Mouse (Mus musculus): Measurements from ENCODE around the gene Wdr25. TPM values are rescaled to one million over a fixed set of nuclear protein-coding genes. Genes with fewer than 3 reads are reported as not detected.

Gene Wdr25
- polyA plus RNA-seq, 1 experiment from 2014 or later, result 4.9 TPM

DNA sequence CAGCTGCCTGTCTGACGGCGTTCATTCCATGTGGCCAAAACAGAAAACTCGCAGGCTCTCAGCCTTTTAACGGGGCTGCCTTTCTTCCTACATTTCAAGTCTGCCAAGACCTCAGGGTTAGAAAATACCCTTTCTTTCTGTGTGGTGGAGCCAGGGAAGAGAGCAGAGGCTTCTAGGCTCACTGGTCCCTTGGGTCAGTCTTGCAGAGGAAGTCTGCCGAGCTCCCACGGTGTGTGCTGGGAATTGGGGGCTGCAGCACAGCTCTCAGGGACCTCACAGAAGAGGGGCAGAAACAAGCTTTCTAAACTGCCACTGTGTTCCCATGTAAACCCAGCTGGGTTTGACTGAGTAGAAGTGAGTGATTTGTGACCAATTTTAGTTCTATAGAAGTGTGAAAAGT, 40.8 kb downstream of the Wdr25 start:
- WGBS, result 78% methylated on average over 6 of the region's 6 CpGs
- no peaks in the 10 kb centered on the region for H3K9me3 ChIP-seq (ENCODE audit: control insufficient read depth, low read length)
- DNase-seq (ENCODE audit: low spot score) (no peak), ATAC-seq (replicated peaks; ENCODE audit: low FRiP score, low TSS enrichment, low read depth) (no peak)
- no peak overlapping the region for H3K27ac ChIP-seq (ENCODE audit: low read depth)
- no peak overlapping the region for H3K4me2 ChIP-seq (ENCODE audit: low read length)
- H3K4me1 ChIP-seq (replicated peaks; ENCODE audit: control insufficient read depth, insufficient read depth, low read length), result no peaks in the 10 kb centered on the region
- H3K4me3 ChIP-seq (ENCODE audit: low read depth, low read length), result no peak overlapping the region
- H3K27me3 ChIP-seq (replicated peaks; ENCODE audit: control insufficient read depth, insufficient read depth, low read length), result no peaks in the 10 kb centered on the region
- H3K9ac ChIP-seq (ENCODE audit: low read length), result no peak overlapping the region
- no peaks in the 10 kb centered on the region for H3K36me3 ChIP-seq (ENCODE audit: control insufficient read depth, insufficient read depth, low read length)

DNA sequence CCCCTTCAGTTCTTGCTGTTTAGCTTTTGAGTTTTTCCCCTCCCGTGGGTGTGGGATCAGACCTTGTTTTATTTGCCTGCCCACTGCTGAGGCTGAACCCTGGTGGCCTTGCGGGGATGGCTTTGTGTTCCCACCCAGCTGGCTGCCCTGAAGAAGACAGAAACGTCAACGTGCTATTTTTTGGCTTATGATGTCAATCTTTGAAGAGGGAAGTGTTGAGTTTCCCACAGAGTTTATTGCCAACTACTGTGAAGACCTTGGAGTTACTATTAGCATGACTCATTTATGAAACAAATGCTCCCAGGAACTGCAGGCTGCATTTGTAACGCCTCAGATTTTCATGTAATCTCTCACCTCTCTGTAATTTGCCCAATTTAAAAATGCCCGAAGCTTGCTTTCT, 43.4 kb downstream of the Wdr25 start:
- H3K27ac ChIP-seq (ENCODE audit: low read depth), result no peak overlapping the region
- 56% methylated on average over 6 of the region's 6 CpGs for WGBS
- ATAC-seq (replicated peaks; ENCODE audit: low FRiP score, low TSS enrichment, low read depth), result no peak
- H3K36me3 ChIP-seq (ENCODE audit: control insufficient read depth, insufficient read depth, low read length), result no peaks in the 10 kb centered on the region
- no peaks in the 10 kb centered on the region for H3K27me3 ChIP-seq (replicated peaks; ENCODE audit: control insufficient read depth, insufficient read depth, low read length)
- H3K9me3 ChIP-seq (ENCODE audit: control insufficient read depth, low read length), result no peaks in the 10 kb centered on the region
- no peaks in the 10 kb centered on the region for H3K4me1 ChIP-seq (replicated peaks; ENCODE audit: control insufficient read depth, insufficient read depth, low read length)
- no peak overlapping the region for H3K9ac ChIP-seq (ENCODE audit: low read length)
- no peak for DNase-seq (ENCODE audit: low spot score)
- no peak overlapping the region for H3K4me3 ChIP-seq (ENCODE audit: low read depth, low read length)
- H3K4me2 ChIP-seq (ENCODE audit: low read length), result no peak overlapping the region

DNA sequence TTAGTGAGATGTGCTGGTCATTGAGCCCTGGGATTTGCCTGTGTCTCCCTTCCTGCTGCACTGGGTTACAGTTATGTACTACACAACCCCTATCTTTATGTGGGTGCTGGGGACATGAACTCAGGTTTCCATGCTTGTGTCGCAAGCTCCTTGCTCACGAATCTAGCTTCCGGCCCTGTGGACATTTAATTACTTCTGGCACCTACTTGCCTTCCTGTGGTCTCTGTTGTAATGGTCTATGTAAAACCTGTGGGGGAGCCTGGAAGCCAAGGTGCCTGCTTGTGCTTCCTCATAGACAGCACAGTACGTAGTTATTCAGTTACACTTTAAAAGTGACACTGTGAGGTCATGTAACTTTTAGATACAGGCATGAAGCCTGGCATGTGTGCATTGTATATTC, 44.1 kb downstream of the Wdr25 start:
- DNase-seq (ENCODE audit: low spot score) (no peak), ATAC-seq (replicated peaks; ENCODE audit: low FRiP score, low TSS enrichment, low read depth) (no peak)
- Histone ChIP-seq H3K9me3 (ENCODE audit: control insufficient read depth, low read length) (no peaks in the 10 kb centered on the region), H3K9ac (ENCODE audit: low read length) (no peak overlapping the region), H3K27me3 (replicated peaks; ENCODE audit: control insufficient read depth, insufficient read depth, low read length) (no peaks in the 10 kb centered on the region), H3K27ac (ENCODE audit: low read depth) (no peak overlapping the region), H3K4me3 (ENCODE audit: low read depth, low read length) (no peak overlapping the region), H3K4me2 (ENCODE audit: low read length) (no peak overlapping the region), H3K4me1 (replicated peaks; ENCODE audit: control insufficient read depth, insufficient read depth, low read length) (no peaks in the 10 kb centered on the region), H3K36me3 (ENCODE audit: control insufficient read depth, insufficient read depth, low read length) (no peaks in the 10 kb centered on the region)
- 80% methylated on average over 4 of the region's 4 CpGs for WGBS

DNA sequence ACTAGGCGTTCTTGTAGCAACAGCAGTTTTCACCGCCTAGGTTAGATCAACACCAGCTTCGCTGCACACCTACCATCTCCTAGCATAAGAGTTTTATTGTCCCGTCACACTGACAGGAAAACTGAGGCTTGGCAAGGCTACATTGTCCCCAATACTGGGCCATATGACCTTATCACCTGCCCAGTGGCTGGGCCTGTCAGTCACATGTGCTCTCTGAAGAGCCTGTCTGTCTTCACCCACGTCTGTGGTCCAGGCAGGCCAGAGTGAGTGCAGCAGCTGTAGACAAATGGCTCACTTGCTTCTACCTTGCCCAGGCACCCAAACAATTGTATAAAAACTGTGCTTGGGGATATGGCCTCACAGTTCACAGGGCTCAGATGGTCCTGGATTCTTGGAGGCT, 45.4 kb downstream of the Wdr25 start:
- 83% methylated on average over 5 of the region's 5 CpGs for WGBS
- H3K9ac ChIP-seq (ENCODE audit: low read length), result no peak overlapping the region
- no peaks in the 10 kb centered on the region for H3K4me1 ChIP-seq (replicated peaks; ENCODE audit: control insufficient read depth, insufficient read depth, low read length)
- H3K36me3 ChIP-seq (ENCODE audit: control insufficient read depth, insufficient read depth, low read length), result no peaks in the 10 kb centered on the region
- no peak for DNase-seq (ENCODE audit: low spot score)
- H3K4me2 ChIP-seq (ENCODE audit: low read length), result no peak overlapping the region
- no peak for ATAC-seq (replicated peaks; ENCODE audit: low FRiP score, low TSS enrichment, low read depth)
- H3K27me3 ChIP-seq (replicated peaks; ENCODE audit: control insufficient read depth, insufficient read depth, low read length), result no peaks in the 10 kb centered on the region
- no peaks in the 10 kb centered on the region for H3K9me3 ChIP-seq (ENCODE audit: control insufficient read depth, low read length)
- no peak overlapping the region for H3K27ac ChIP-seq (ENCODE audit: low read depth)
- H3K4me3 ChIP-seq (ENCODE audit: low read depth, low read length), result no peak overlapping the region

DNA sequence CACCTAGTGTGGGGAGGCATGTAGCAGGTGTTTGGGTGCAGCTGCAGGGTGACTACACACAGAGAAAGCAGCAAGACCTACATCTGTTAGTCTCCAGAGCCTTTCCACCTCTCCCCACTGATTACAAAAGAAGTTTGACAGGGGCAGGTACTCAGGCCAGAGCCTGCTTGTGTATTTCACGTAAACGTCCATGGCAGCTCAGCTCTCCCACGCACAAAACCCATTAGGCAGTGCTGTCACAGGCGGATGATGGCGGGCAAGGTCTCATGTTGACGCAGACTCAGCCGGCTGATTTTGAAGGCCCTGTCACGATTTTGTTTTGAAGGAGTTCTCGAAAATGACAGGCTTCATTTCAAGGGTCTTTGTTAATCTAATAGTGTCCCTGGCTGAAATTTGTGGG, 45.9 kb downstream of the Wdr25 start:
- ATAC-seq (replicated peaks; ENCODE audit: low FRiP score, low TSS enrichment, low read depth) (no peak), DNase-seq (ENCODE audit: low spot score) (no peak)
- Histone ChIP-seq H3K9ac (ENCODE audit: low read length) (no peak overlapping the region), H3K27ac (ENCODE audit: low read depth) (no peak overlapping the region), H3K27me3 (replicated peaks; ENCODE audit: control insufficient read depth, insufficient read depth, low read length) (no peaks in the 10 kb centered on the region), H3K36me3 (ENCODE audit: control insufficient read depth, insufficient read depth, low read length) (no peaks in the 10 kb centered on the region), H3K4me2 (ENCODE audit: low read length) (no peak overlapping the region), H3K4me1 (replicated peaks; ENCODE audit: control insufficient read depth, insufficient read depth, low read length) (no peaks in the 10 kb centered on the region), H3K9me3 (ENCODE audit: control insufficient read depth, low read length) (no peaks in the 10 kb centered on the region), H3K4me3 (ENCODE audit: low read depth, low read length) (no peak overlapping the region)
- 70% methylated on average over 9 of the region's 9 CpGs for WGBS

DNA sequence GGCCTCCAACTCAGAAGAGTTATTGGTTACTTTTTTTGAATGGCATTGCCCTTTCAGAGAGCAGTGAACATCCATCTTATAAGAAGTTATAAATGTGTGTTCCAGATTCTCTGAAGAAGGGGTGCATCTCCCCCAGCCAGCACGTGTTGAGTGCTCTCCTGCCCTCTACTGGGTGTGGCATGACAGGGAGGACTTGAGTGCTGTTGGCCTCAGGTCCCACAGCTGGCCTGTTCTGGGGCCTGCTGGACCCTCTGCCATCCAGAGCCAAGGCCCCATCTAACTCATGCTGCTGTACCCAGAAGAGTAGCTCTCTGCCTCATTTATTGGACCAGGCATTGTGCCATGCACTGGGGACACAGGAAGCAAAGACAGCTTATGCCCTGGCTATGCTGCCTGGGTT, 46.8 kb downstream of the Wdr25 start:
- H3K36me3 ChIP-seq (ENCODE audit: control insufficient read depth, insufficient read depth, low read length), result no peaks in the 10 kb centered on the region
- ATAC-seq (replicated peaks; ENCODE audit: low FRiP score, low TSS enrichment, low read depth), result no peak
- no peaks in the 10 kb centered on the region for H3K9me3 ChIP-seq (ENCODE audit: control insufficient read depth, low read length)
- no peaks in the 10 kb centered on the region for H3K4me1 ChIP-seq (replicated peaks; ENCODE audit: control insufficient read depth, insufficient read depth, low read length)
- DNase-seq (ENCODE audit: low spot score), result no peak
- H3K27me3 ChIP-seq (replicated peaks; ENCODE audit: control insufficient read depth, insufficient read depth, low read length), result no peaks in the 10 kb centered on the region
- no peak overlapping the region for H3K4me3 ChIP-seq (ENCODE audit: low read depth, low read length)
- H3K4me2 ChIP-seq (ENCODE audit: low read length), result no peak overlapping the region
- no peak overlapping the region for H3K27ac ChIP-seq (ENCODE audit: low read depth)
- WGBS, result 38% methylated on average over 1 of the region's 1 CpGs
- no peak overlapping the region for H3K9ac ChIP-seq (ENCODE audit: low read length)

DNA sequence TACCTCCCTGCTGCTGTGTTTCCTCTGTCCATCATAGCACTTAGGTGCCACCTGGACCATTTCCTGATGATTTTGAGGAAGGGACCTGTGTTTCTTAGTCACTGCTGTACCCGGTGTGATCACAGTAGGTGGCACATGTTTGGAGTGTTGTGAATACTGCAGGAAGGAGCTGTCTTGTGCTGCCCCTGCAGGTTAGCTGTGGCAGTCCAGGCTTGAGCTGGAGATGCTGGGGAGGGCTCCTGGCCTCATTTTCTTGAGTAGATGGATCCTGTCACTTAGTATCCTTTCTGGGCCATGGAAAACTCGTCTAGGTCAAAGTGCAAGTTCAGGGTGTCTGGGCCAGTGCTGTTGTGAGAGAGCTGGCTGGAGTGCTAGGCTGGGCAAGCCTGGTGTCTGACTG, 47.9 kb downstream of the Wdr25 start:
- DNase-seq (ENCODE audit: low spot score) (no peak), ATAC-seq (replicated peaks; ENCODE audit: low FRiP score, low TSS enrichment, low read depth) (no peak)
- H3K4me1 ChIP-seq (replicated peaks; ENCODE audit: control insufficient read depth, insufficient read depth, low read length), result no peaks in the 10 kb centered on the region
- H3K27me3 ChIP-seq (replicated peaks; ENCODE audit: control insufficient read depth, insufficient read depth, low read length), result no peaks in the 10 kb centered on the region
- H3K36me3 ChIP-seq (ENCODE audit: control insufficient read depth, insufficient read depth, low read length), result no peaks in the 10 kb centered on the region
- 63% methylated on average over 2 of the region's 2 CpGs for WGBS
- no peaks in the 10 kb centered on the region for H3K9me3 ChIP-seq (ENCODE audit: control insufficient read depth, low read length)
- H3K4me3 ChIP-seq (ENCODE audit: low read depth, low read length), result no peak overlapping the region
- H3K9ac ChIP-seq (ENCODE audit: low read length), result no peak overlapping the region
- no peak overlapping the region for H3K4me2 ChIP-seq (ENCODE audit: low read length)
- H3K27ac ChIP-seq (ENCODE audit: low read depth), result no peak overlapping the region

DNA sequence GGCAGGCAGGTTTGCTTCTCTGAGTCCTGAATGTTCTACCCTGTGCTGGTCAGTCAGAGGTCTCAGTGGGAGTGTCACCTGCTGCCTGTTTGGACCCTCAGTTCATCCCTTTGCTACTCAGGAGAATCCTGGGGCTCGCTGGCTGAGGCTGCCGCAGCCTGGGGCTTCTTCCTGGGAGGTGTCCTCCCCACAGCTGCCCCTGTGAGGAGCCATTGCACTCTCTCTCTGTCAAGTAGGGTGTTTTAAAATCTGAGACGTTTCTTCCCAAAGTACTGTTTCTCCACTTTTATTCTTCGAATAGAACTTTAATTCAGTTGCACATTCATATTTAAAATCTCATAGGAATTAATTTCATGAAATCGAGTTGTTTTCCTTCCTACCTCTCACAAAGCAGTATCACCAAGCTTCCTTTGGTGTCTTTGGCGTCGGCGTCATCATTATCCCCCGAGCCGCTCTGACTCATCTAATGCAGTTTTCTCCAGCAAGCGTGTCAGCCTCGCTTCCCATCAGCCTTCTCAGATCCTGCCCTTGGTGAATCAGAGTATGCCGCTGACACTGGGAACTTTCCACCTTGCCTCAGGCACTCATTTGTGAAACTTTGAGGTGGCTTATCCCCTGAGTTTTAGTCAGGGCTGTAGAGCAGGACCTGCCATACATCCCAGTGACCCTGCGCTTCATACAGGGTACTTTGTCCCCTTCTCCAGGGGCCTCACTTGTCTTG, 48.9 kb downstream of the Wdr25 start:
- DNase-seq (ENCODE audit: low spot score) (no peak), ATAC-seq (replicated peaks; ENCODE audit: low FRiP score, low TSS enrichment, low read depth) (no peak)
- H3K27me3 ChIP-seq (replicated peaks; ENCODE audit: control insufficient read depth, insufficient read depth, low read length), result no peaks in the 10 kb centered on the region
- no peak overlapping the region for H3K27ac ChIP-seq (ENCODE audit: low read depth)
- H3K4me2 ChIP-seq (ENCODE audit: low read length), result no peak overlapping the region
- no peak overlapping the region for H3K4me3 ChIP-seq (ENCODE audit: low read depth, low read length)
- H3K9ac ChIP-seq (ENCODE audit: low read length), result no peak overlapping the region
- no peaks in the 10 kb centered on the region for H3K36me3 ChIP-seq (ENCODE audit: control insufficient read depth, insufficient read depth, low read length)
- 83% methylated on average over 14 of the region's 14 CpGs for WGBS
- H3K9me3 ChIP-seq (ENCODE audit: control insufficient read depth, low read length), result no peaks in the 10 kb centered on the region
- no peaks in the 10 kb centered on the region for H3K4me1 ChIP-seq (replicated peaks; ENCODE audit: control insufficient read depth, insufficient read depth, low read length)

DNA sequence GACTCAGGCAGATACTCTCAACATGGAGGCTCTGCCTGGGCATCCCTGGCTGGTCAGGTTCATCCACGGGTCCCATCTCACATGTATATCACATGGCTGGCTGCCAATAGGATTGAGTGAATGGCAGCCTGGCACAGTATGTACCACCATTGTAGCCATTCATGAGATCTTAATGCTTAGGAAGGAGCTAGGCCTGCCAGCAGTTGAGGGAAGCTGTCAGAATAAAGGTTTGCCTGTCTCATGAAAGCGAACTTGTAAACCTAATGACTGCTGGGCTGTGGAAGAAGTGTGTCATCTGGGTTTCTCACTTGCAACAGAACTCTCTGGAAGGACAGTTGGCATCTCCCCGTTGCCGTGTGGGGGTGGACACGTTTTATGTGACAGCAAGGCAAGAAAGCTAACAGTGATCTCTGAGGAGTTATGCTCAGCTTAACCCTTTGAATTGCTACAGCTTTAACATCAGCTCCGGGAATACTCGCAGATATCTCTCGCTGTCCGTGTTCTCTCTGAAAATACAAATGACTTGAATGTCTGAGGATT, 59.6 kb downstream of the Wdr25 start:
- DNase-seq (ENCODE audit: low spot score) (no peak), ATAC-seq (replicated peaks; ENCODE audit: low FRiP score, low TSS enrichment, low read depth) (no peak)
- no peaks in the 10 kb centered on the region for H3K9me3 ChIP-seq (ENCODE audit: control insufficient read depth, low read length)
- H3K9ac ChIP-seq (ENCODE audit: low read length), result no peak overlapping the region
- H3K4me2 ChIP-seq (ENCODE audit: low read length), result no peak overlapping the region
- 79% methylated on average over 9 of the region's 9 CpGs for WGBS
- no peaks in the 10 kb centered on the region for H3K36me3 ChIP-seq (ENCODE audit: control insufficient read depth, insufficient read depth, low read length)
- no peaks in the 10 kb centered on the region for H3K27me3 ChIP-seq (replicated peaks; ENCODE audit: control insufficient read depth, insufficient read depth, low read length)
- H3K4me1 ChIP-seq (replicated peaks; ENCODE audit: control insufficient read depth, insufficient read depth, low read length), result peaks cover 17% of the 10 kb centered on the region
- no peak overlapping the region for H3K27ac ChIP-seq (ENCODE audit: low read depth)
- H3K4me3 ChIP-seq (ENCODE audit: low read depth, low read length), result no peak overlapping the region
